Mouse (Mus musculus) forebrain, embryonic 11.5 days (tissue): ENCODE measurements around the gene Nudt8. TPM values are rescaled to one million over a fixed set of nuclear protein-coding genes. Genes with fewer than 3 reads are reported as not detected.
"Not testable (repeated sequence)": the region's sequence is repeated elsewhere in the genome, so short reads cannot be mapped to it uniquely, and the experiment has no call there.

ENCODE experiments used
- ATAC-seq: fragments of 200-750 bp; cut with Nextera tagmentation; replicated peaks from 2 replicates; pipeline ENCODE4 v1.8.0; 2017; ENCODE audit warnings: moderate TSS enrichment; ENCODE audit not compliant: low FRiP score
- DNase-seq: peaks from one replicate; pipeline ENCODE4 v3.0.0-alpha.2; 2017; ENCODE audit warnings: low spot score
- H3K27ac ChIP-seq: fragments of 300-500 bp; sonication (generic); 2 replicates; pipeline ENCODE4 v1.5.1; 2014; ENCODE audit warnings: low read depth, low read length
- H3K27me3 ChIP-seq: fragments of 300-500 bp; sonication (generic); 2 replicates; pipeline ENCODE4 v1.6.1; 2014; ENCODE audit warnings: mild to moderate bottlenecking, low read length, mixed read lengths; ENCODE audit not compliant: control insufficient read depth, insufficient read depth
- H3K36me3 ChIP-seq: fragments of 300-500 bp; sonication (generic); 2 replicates; pipeline ENCODE4 v1.6.1; 2014; ENCODE audit warnings: mild to moderate bottlenecking, low read length, moderate library complexity, mixed read lengths; ENCODE audit not compliant: control insufficient read depth, insufficient read depth
- H3K4me1 ChIP-seq: fragments of 300-500 bp; sonication (generic); replicated peaks from 2 replicates; pipeline ENCODE4 v1.6.1; 2014; ENCODE audit warnings: low read length, mixed read lengths; ENCODE audit not compliant: control insufficient read depth, insufficient read depth
- H3K4me2 ChIP-seq: fragments of 300-500 bp; sonication (generic); 2 replicates; pipeline ENCODE4 v1.6.1; 2014; ENCODE audit warnings: low read depth, mild to moderate bottlenecking, low read length, moderate library complexity, mixed read lengths; ENCODE audit not compliant: severe bottlenecking
- H3K4me3 ChIP-seq: fragments of 300-500 bp; sonication (generic); 2 replicates; pipeline ENCODE4 v1.5.1; 2014; ENCODE audit warnings: low read depth, low read length
- H3K9ac ChIP-seq: fragments of 300-500 bp; sonication (generic); 2 replicates; pipeline ENCODE4 v1.6.1; 2014; ENCODE audit warnings: low read length
- H3K9me3 ChIP-seq: fragments of 300-500 bp; sonication (generic); 2 replicates; pipeline ENCODE4 v1.6.1; 2016; ENCODE audit warnings: low read length, mixed read lengths; ENCODE audit not compliant: control insufficient read depth
- WGBS: fragments of 180-500 bp; shearing (Covaris S2); extraction: QIAGEN DNeasy Blood & Tissue Kit; methylation state at CpG from one replicate; pipeline ENCODE4 v1.1.7; 2014; 5-methylcytosine and 5-hydroxymethylcytosine counted together
- polyA plus RNA-seq: library from polyadenylated mRNA; unstranded; fragments of >200 nt; fragmentation: Nextera tagmentation; extraction: Ambion mirVana; gene quantifications from 2 replicates; pipeline ENCODE4 v1.2.1, GENCODE M21; 2014

Gene Nudt8
- 21.2 and 21.9 TPM in 2 replicates for polyA plus RNA-seq

DNA sequence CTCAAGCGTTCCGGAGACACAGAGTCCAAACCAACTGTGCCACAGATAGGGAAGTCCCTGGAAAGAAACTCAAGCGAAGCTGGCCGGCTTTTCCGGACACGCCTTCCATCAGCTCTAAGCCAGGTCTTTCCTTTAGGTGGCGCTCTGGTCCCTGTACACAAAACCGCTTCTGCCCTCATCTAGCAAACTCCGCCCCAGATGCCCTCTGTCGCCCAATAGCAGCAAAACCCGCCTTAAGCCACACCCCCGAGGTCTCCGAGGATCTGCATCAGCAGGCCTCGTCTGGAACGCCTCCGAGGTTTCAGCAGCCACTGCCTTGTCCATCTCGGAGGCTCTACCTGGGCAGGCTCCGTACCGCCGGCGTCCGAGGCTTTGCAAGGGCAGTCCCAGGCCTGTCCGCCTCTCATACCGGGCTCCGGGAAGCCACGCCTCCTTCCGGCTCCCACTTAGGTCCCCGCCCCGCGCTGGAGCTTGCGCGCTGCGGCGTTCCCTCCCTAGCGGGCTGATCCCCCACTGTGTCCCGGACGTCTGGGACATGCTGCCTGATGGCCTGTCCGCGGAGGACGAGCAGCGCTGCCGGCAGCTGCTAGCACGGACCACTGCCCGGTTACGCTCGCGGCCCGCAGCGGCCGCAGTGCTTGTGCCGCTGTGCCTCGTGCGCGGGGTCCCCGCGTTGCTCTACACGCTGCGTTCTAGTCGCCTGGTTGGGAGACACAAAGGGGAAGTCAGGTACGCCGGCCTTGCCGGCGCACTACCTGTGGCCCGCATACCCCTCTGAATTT lies at the start of gene Nudt8, which contains the start of gene Gm49405:
Nudt8 (plus strand) TSS at position 462 of the 782 bp plus-strand sequence.
Gm49405 (plus strand) TSS at position 508 of the 782 bp plus-strand sequence.
- Histone ChIP-seq H3K27me3 (no peaks in the 10 kb centered on the region), H3K36me3 (no peaks in the 10 kb centered on the region), H3K9ac (peak within 1 kb of the TSS; percentile 89), H3K4me3 (peak within 1 kb of the TSS; percentile 73), H3K9me3 (no peaks in the 10 kb centered on the region), H3K4me1 (peaks cover 2% of the 10 kb centered on the region; the same call in 1 of the 2 replicates), H3K4me2 (peak within 1 kb of the TSS; percentile 90), H3K27ac (peak within 1 kb of the TSS; percentile 96)
- WGBS: under 1% methylated on average over 64 of the region's 64 CpGs
- ATAC-seq: peak; percentile 91
- peak; percentile 97 for DNase-seq

DNA sequence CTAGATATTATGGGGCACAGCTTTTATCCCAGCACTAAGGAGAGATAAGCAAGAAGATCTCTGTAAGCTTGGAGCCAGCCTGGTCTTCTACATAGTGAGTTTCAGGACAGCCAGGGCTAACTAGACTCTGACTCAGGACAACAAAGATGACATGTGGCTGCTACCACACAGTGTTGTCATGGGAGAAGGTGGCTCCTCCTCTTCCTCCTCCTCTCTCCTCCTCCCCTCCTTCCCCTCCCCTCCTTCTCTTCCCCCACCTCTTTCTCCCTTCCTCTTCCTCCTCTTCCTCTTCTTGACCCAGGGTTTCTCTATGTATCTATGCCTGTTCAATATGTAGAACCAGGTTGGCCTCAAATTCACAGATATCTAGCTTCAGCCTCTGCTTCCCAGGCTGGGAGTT lies 48.9 kb upstream of the Nudt8 start:
- ATAC-seq (no peak), DNase-seq (no peak)
- no peak overlapping the region for H3K9ac ChIP-seq
- H3K36me3 ChIP-seq: no peaks in the 10 kb centered on the region
- no peak overlapping the region for H3K4me2 ChIP-seq
- H3K27me3 ChIP-seq: no peaks in the 10 kb centered on the region
- no peak overlapping the region for H3K27ac ChIP-seq
- no peak overlapping the region for H3K4me3 ChIP-seq
- no peaks in the 10 kb centered on the region for H3K9me3 ChIP-seq
- H3K4me1 ChIP-seq: no peaks in the 10 kb centered on the region

DNA sequence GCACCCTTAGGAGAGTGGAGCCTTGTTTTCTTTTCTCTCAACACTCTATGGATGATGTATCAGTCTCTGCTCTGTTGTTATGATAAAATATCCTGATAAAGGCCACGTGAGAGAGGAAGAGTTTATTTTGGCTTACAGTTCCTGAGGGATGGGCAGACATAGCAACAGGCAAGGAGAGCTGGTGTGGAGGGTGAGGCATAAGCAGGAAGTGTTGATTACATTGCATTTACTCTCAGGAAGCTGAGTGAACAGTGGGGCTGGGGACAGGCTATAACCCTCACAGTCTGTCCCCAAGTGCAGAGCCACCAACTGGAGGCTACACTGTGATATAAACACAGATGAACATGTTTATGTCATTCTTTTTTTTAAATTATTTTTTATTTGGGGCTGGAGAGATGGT lies 48.3 kb upstream of the Nudt8 start:
- no peaks in the 10 kb centered on the region for H3K27me3 ChIP-seq
- 77% methylated on average over 1 of the region's 1 CpGs for WGBS

DNA sequence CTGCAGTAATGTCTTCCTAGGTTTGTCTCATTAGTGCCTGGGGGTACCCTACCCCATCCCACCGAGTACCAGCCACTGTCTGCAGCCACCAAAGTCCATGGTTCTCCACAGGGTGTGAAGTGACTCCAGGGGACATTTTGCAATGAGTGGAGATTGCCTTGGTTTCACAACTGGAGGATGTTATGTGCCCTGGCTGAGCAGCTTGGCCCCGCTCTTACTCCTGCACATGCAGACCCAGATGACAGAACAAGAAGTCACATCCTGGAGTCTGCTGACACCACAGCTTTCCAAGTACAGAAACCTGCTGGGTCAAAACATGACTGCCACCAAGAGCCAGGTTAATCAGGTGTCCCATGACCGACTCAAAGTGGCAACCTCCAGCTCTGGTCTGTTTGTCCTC lies 45.3 kb upstream of the Nudt8 start:
- WGBS: 82% methylated on average over 3 of the region's 3 CpGs
- H3K4me1 ChIP-seq: no peaks in the 10 kb centered on the region
- DNase-seq: no peak
- no peak overlapping the region for H3K4me2 ChIP-seq
- H3K9ac ChIP-seq: no peak overlapping the region
- no peaks in the 10 kb centered on the region for H3K9me3 ChIP-seq
- no peak for ATAC-seq
- H3K27me3 ChIP-seq: no peaks in the 10 kb centered on the region
- H3K27ac ChIP-seq: no peak overlapping the region
- no peaks in the 10 kb centered on the region for H3K36me3 ChIP-seq
- H3K4me3 ChIP-seq: no peak overlapping the region

More for the DNA sequence above, 48.3 kb upstream of the Nudt8 start:
- H3K36me3 ChIP-seq: no peaks in the 10 kb centered on the region
- no peak overlapping the region for H3K4me3 ChIP-seq
- H3K9ac ChIP-seq: no peak overlapping the region
- no peak overlapping the region for H3K4me2 ChIP-seq
- H3K9me3 ChIP-seq: no peaks in the 10 kb centered on the region
- no peak for ATAC-seq
- no peak for DNase-seq
- H3K4me1 ChIP-seq: no peaks in the 10 kb centered on the region
- no peak overlapping the region for H3K27ac ChIP-seq

DNA sequence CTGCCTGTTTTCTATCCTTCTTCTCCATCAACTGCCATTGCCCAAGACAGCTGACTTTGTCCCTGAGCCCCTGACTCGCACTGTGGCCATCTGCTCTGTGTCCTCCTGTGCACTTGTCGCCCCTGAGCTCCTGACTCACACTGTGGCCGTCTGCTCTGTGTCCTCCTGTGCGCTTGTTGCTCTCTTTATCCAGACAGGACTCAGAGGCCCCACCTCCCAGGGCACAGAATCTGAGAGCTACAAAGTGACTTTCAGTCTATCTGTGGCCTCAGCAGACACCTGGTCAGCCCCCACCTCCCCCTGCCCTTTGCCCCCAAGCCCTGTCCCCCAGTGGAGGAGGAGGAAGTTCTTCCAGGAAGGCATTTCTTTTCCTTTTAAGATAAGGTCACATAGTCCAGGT lies 44.6 kb upstream of the Nudt8 start:
- Histone ChIP-seq H3K36me3 (no peaks in the 10 kb centered on the region), H3K27me3 (no peaks in the 10 kb centered on the region), H3K9me3 (no peaks in the 10 kb centered on the region), H3K4me2 (no peak overlapping the region), H3K4me1 (no peaks in the 10 kb centered on the region), H3K4me3 (no peak overlapping the region), H3K27ac (no peak overlapping the region), H3K9ac (no peak overlapping the region)
- WGBS: 54% methylated on average over 4 of the region's 4 CpGs
- DNase-seq: no peak
- no peak for ATAC-seq

DNA sequence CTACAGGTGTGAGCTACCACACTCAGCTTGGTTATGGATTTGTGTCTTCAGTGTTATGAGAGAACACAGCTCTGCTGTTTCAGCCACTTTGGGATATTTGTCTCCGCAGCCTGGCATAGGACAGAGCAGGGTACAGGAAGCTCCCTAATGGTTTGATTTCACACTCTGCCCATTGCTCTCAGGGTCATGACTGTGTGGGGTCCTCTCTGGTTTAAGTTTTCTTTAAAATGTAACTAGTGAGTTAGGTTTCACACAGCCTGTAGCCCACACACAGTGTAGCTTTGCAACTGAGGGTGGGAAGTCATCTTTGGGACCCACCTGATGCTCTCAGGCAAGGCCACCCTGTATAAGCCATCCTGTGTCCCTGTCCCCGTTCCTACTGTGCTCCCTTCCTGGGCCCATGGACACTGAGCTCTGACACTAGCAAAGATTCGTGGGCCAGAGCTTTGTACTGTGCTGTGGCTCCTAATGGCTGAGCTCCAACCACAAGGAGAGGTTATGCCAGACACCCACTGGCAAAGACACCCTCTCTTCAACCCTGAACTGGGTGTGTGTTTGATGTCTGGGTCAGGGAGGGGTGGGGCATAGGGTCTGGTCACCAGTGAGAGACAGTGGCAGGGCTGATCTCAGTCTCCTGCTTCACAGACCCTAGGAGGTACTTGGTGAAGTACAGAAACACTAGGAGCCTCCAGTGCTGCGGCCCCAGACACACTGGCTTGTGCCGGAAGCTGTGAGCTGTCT lies 42.9 kb upstream of the Nudt8 start:
- not testable (repeated sequence) for H3K27me3 ChIP-seq, H3K9ac ChIP-seq, ATAC-seq, H3K36me3 ChIP-seq, H3K27ac ChIP-seq, H3K4me1 ChIP-seq, H3K4me2 ChIP-seq, H3K4me3 ChIP-seq, H3K9me3 ChIP-seq, DNase-seq
- WGBS: 87% methylated on average over 4 of the region's 5 CpGs

DNA sequence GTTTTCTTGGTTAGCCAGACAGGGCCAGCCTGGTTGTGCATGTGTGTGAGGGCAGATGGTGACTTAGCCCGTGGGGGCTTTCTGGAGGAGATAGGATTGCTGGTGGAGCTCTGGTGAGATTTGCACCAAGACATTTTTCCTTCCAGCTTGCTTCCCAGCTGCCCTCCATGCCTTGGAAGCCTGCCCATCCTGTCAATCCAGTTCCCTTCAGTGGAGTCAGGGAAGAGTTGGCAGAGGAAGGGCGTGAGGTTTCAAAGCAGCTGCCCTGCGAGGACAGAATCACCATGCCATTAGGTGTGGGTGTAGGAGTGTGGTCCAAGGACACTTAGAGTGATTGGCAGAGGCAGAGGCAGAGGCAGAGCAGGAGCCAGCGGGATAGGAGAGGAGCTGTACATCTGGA lies 41.9 kb upstream of the Nudt8 start, which contains the start of gene Aldh3b3:
Aldh3b3 (plus strand) TSS at position 176 of the 400 bp plus-strand sequence.
- H3K9me3 ChIP-seq: no peaks in the 10 kb centered on the region
- no peaks in the 10 kb centered on the region for H3K4me1 ChIP-seq
- no peaks in the 10 kb centered on the region for H3K36me3 ChIP-seq
- no peak within 1 kb of the TSS for H3K4me3 ChIP-seq
- ATAC-seq (no peak), DNase-seq (no peak)
- 80% methylated on average over 4 of the region's 4 CpGs for WGBS
- H3K27ac ChIP-seq: no peak within 1 kb of the TSS
- no peak within 1 kb of the TSS for H3K4me2 ChIP-seq
- no peaks in the 10 kb centered on the region for H3K27me3 ChIP-seq
- no peak within 1 kb of the TSS for H3K9ac ChIP-seq

DNA sequence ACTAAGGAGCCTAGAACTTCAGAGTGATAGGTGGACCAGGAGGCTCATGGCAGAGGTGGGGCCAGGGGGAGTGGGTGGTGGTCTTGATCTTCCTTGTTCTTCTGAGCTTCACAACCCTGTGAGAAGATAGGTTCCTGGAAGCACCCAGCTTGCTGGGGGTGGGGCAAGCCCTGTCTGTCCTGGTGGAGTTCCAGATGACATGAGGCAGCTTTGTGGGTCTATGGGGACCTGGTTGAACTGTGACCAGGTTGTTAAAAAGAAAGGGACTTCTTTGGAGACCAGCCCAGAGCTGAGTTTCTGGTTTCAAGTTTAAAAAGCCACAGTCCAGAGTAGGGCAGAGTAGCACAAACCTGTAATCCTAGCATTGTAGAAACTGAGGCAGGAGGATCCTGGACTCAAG lies 41.4 kb upstream of the Nudt8 start:
- DNase-seq (no peak), ATAC-seq (no peak)
- Histone ChIP-seq H3K9me3 (no peaks in the 10 kb centered on the region), H3K4me3 (no peak overlapping the region), H3K9ac (no peak overlapping the region), H3K27ac (no peak overlapping the region), H3K4me2 (no peak overlapping the region), H3K36me3 (no peaks in the 10 kb centered on the region), H3K4me1 (no peaks in the 10 kb centered on the region), H3K27me3 (no peaks in the 10 kb centered on the region)
